Mouse (Mus musculus): Measurements from ENCODE around the gene Hormad2. TPM values are rescaled to one million over a fixed set of nuclear protein-coding genes. Genes with fewer than 3 reads are reported as not detected.

Gene Hormad2
- polyA plus RNA-seq, 1 experiment: 0.06 TPM

DNA sequence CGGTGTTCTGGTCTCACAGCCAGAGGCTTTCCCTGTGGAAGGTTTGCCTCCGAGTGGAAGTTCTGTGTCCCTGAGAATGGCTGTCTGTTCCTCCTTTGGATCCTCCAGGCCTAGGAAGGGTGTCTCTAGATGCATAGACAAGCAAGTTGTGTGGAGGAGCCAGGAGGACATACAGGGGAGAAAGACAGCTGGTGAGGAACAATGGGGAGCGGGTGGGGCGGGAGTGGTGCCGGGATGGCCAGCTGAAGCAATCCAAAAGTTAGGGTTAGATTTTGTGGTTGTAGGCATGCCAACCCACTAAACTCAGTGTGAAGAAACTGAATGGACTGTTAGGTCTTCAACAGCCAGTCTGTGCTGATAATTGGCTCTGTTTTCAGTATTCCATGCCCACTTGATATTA, 30.8 kb upstream of the Hormad2 start:
- Histone ChIP-seq H3K4me1 (ENCODE audit: control insufficient read depth, insufficient read depth, low read length) (peaks cover 4% of the 10 kb centered on the region; the same call in 1 of the 2 replicates), H3K4me3 (replicated peaks; ENCODE audit: extremely low read depth, low read depth, low read length) (no peak overlapping the region)
- 56% methylated on average over 5 of the region's 5 CpGs for WGBS
- TF ChIP-seq CTCF (IDR thresholded peaks at IDR 0.05; ENCODE audit: insufficient read depth, low read length): no peak
- DNase-seq: no peak

- TF ChIP-seq POLR2A (IDR thresholded peaks at IDR 0.05; ENCODE audit: borderline replicate concordance, extremely low read depth, low read depth, low read length) (no peak), CTCF (IDR thresholded peaks at IDR 0.05; ENCODE audit: insufficient read depth, low read length) (no peak)
- no peak for DNase-seq
- peaks cover 4% of the 10 kb centered on the region; the same call in 1 of the 2 replicates for H3K4me1 ChIP-seq (ENCODE audit: control insufficient read depth, insufficient read depth, low read length)
- H3K4me3 ChIP-seq (replicated peaks; ENCODE audit: extremely low read depth, low read depth, low read length): no peak overlapping the region
Measured at GRCm38 (mm10) chr11:4471251-4471650, 30.3 kb upstream of the Hormad2 start.

DNA sequence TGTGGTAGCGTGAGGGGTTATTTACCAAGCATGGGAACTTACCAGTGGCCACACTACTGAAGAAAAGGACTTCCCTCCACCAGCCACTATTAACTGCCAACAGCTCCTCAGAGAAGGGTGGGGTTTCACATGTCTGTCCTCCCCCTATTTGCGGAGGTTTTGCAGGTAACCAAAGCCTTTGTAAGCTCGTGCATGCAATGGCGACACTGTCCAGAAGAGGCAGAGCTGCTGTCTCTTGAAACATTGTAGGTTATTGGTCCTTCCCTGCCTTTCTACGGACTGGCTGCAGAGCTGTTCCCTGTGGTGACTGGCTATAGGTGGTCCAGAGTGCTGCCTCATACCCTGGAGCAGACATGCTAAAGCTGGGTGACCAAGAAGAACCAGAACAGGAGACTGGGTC, 28.2 kb upstream of the Hormad2 start:
- WGBS: 83% methylated on average over 5 of the region's 5 CpGs
- no peak overlapping the region for H3K4me3 ChIP-seq (replicated peaks; ENCODE audit: extremely low read depth, low read depth, low read length)
- no peak for TF ChIP-seq CTCF (IDR thresholded peaks at IDR 0.05; ENCODE audit: insufficient read depth, low read length)
- TF ChIP-seq POLR2A (IDR thresholded peaks at IDR 0.05; ENCODE audit: borderline replicate concordance, extremely low read depth, low read depth, low read length): no peak
- peaks cover 4% of the 10 kb centered on the region; the same call in 1 of the 2 replicates for H3K4me1 ChIP-seq (ENCODE audit: control insufficient read depth, insufficient read depth, low read length)
- DNase-seq: no peak

- WGBS: 88% methylated on average over 1 of the region's 1 CpGs
- TF ChIP-seq POLR2A (IDR thresholded peaks at IDR 0.05; ENCODE audit: borderline replicate concordance, extremely low read depth, low read depth, low read length) (no peak), CTCF (IDR thresholded peaks at IDR 0.05; ENCODE audit: insufficient read depth, low read length) (no peak)
- no peak overlapping the region for H3K4me3 ChIP-seq (replicated peaks; ENCODE audit: extremely low read depth, low read depth, low read length)
- DNase-seq: no peak
- peaks cover 4% of the 10 kb centered on the region; the same call in 1 of the 2 replicates for H3K4me1 ChIP-seq (ENCODE audit: control insufficient read depth, insufficient read depth, low read length)
Measured at GRCm38 (mm10) chr11:4467436-4467835, 26.5 kb upstream of the Hormad2 start.

- 41% methylated on average over 4 of the region's 4 CpGs for WGBS
- no peak for DNase-seq
- TF ChIP-seq CTCF (IDR thresholded peaks at IDR 0.05; ENCODE audit: insufficient read depth, low read length) (no peak), POLR2A (IDR thresholded peaks at IDR 0.05; ENCODE audit: borderline replicate concordance, extremely low read depth, low read depth, low read length) (no peak)
Measured at GRCm38 (mm10) chr11:4466191-4466590, 25.3 kb upstream of the Hormad2 start.

DNA sequence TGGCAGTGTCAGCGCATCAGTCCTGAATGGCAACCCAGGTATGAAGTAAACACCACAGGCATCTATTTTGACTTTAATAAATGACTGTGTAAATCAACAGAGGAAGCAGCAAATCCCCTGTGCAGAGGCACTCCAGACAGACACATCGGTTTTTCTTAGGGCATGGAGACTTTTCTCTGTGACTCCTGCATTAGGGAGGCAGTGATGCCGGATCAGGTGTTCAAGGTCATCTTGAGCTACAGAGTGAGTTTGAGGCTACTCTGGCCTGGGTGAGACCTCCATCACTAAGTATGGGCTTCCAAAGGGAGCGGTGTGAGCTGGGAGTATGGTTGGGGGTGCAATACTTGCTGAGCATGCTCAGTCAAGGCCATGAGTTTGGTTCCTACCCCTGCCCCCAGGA, 23.7 kb upstream of the Hormad2 start:
- TF ChIP-seq POLR2A (IDR thresholded peaks at IDR 0.05; ENCODE audit: borderline replicate concordance, extremely low read depth, low read depth, low read length) (no peak), CTCF (IDR thresholded peaks at IDR 0.05; ENCODE audit: insufficient read depth, low read length) (no peak)
- Histone ChIP-seq H3K4me1 (ENCODE audit: control insufficient read depth, insufficient read depth, low read length) (0 out of 2 replicates have a peak, but pooled peaks cover 4% of the 10 kb centered on the region), H3K4me3 (replicated peaks; ENCODE audit: extremely low read depth, low read depth, low read length) (no peak overlapping the region)
- 82% methylated on average over 4 of the region's 4 CpGs for WGBS
- no peak for DNase-seq

More at GRCm38 (mm10) chr11:4466191-4466590, 25.3 kb upstream of the Hormad2 start:
- Histone ChIP-seq H3K4me3 (replicated peaks; ENCODE audit: extremely low read depth, low read depth, low read length) (no peak overlapping the region), H3K4me1 (ENCODE audit: control insufficient read depth, insufficient read depth, low read length) (no peaks in the 10 kb centered on the region)

GRCm38 (mm10) chr11:4464186-4464585, 23.3 kb upstream of the Hormad2 start:
- no peak for DNase-seq
- Histone ChIP-seq H3K4me3 (replicated peaks; ENCODE audit: extremely low read depth, low read depth, low read length) (no peak overlapping the region), H3K4me1 (ENCODE audit: control insufficient read depth, insufficient read depth, low read length) (0 out of 2 replicates have a peak, but pooled peaks cover 4% of the 10 kb centered on the region)
- TF ChIP-seq CTCF (IDR thresholded peaks at IDR 0.05; ENCODE audit: insufficient read depth, low read length) (no peak), POLR2A (IDR thresholded peaks at IDR 0.05; ENCODE audit: borderline replicate concordance, extremely low read depth, low read depth, low read length) (no peak)
- WGBS: 96% methylated on average over 1 of the region's 1 CpGs

GRCm38 (mm10) chr11:4462868-4463267, 22.0 kb upstream of the Hormad2 start:
- no peak for DNase-seq
- H3K4me3 ChIP-seq (replicated peaks; ENCODE audit: extremely low read depth, low read depth, low read length): no peak overlapping the region
- no peak for TF ChIP-seq CTCF (IDR thresholded peaks at IDR 0.05; ENCODE audit: insufficient read depth, low read length)
- TF ChIP-seq POLR2A (IDR thresholded peaks at IDR 0.05; ENCODE audit: borderline replicate concordance, extremely low read depth, low read depth, low read length): no peak
- 57% methylated on average over 2 of the region's 2 CpGs for WGBS
- 0 out of 2 replicates have a peak, but pooled peaks cover 4% of the 10 kb centered on the region for H3K4me1 ChIP-seq (ENCODE audit: control insufficient read depth, insufficient read depth, low read length)

- no peak for DNase-seq
- no peak overlapping the region for H3K4me3 ChIP-seq (replicated peaks; ENCODE audit: extremely low read depth, low read depth, low read length)
- TF ChIP-seq POLR2A (IDR thresholded peaks at IDR 0.05; ENCODE audit: borderline replicate concordance, extremely low read depth, low read depth, low read length): no peak
- TF ChIP-seq CTCF (IDR thresholded peaks at IDR 0.05; ENCODE audit: insufficient read depth, low read length): no peak
- 0 out of 2 replicates have a peak, but pooled peaks cover 4% of the 10 kb centered on the region for H3K4me1 ChIP-seq (ENCODE audit: control insufficient read depth, insufficient read depth, low read length)
- WGBS: 20% methylated on average over 12 of the region's 12 CpGs
Measured at GRCm38 (mm10) chr11:4461154-4461553, 20.2 kb upstream of the Hormad2 start.

DNA sequence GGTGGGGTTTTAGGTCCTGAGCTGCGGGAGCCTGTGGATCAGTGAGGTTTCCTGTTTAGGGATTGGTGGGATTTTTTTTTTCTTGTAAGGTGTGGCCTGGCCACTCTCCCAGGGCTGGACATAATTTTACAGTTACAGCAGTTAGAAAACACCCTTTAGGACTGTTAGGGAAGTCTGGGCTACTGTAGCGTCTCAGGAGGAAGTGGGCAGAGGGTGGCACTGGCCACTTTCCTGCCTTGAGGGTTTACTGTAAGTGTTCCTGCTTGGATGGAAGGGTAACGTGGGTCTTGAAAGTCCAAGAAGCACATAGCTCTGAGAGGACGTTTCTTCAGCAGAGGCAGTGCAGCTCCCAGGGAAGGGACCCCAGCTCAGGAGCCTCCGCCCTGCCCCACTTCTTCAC, 19.7 kb upstream of the Hormad2 start:
- TF ChIP-seq POLR2A (IDR thresholded peaks at IDR 0.05; ENCODE audit: borderline replicate concordance, extremely low read depth, low read depth, low read length) (no peak), CTCF (IDR thresholded peaks at IDR 0.05; ENCODE audit: insufficient read depth, low read length) (no peak)
- WGBS: 34% methylated on average over 5 of the region's 5 CpGs
- Histone ChIP-seq H3K4me1 (ENCODE audit: control insufficient read depth, insufficient read depth, low read length) (0 out of 2 replicates have a peak, but pooled peaks cover 4% of the 10 kb centered on the region), H3K4me3 (replicated peaks; ENCODE audit: extremely low read depth, low read depth, low read length) (no peak overlapping the region)
- no peak for DNase-seq

Measured in lung, adult 2 months (tissue).